Mouse (Mus musculus): ENCODE measurements at regions not wholly inside any gene's neighbourhood (a gene's known extent, or its start where the extent isn't known, plus 50 kb on each side); places are given as distances from the start of the nearest gene placed in this dataset.

GRCm38 (mm10) chr8:126821279-126821678 is 124.4 kb downstream of the Tomm20 start:
- Histone ChIP-seq H3K4me3 (ENCODE audit: low read depth, low read length) (no peak overlapping the region), H3K27ac (ENCODE audit: insufficient read depth, low read length) (no peak overlapping the region), H3K9me3 (replicated peaks; ENCODE audit: control insufficient read depth, insufficient read depth, low read length, poor library complexity, severe bottlenecking) (no peaks in the 10 kb centered on the region), H3K4me1 (ENCODE audit: control insufficient read depth, insufficient read depth, low read length) (peaks cover 3% of the 10 kb centered on the region), H3K9ac (ENCODE audit: low read depth, poor library complexity, severe bottlenecking) (no peak overlapping the region), H3K36me3 (ENCODE audit: control insufficient read depth, insufficient read depth, low read length, poor library complexity, severe bottlenecking) (no peaks in the 10 kb centered on the region), H3K27me3 (ENCODE audit: control insufficient read depth, insufficient read depth, low read length, poor library complexity, severe bottlenecking) (no peaks in the 10 kb centered on the region)
- TF ChIP-seq CTCF (IDR thresholded peaks at IDR 0.05; ENCODE audit: low read depth, low read length) = no peak
- no peak for TF ChIP-seq EP300 (IDR thresholded peaks at IDR 0.05; ENCODE audit: insufficient read depth, low read depth, low read length)
- TF ChIP-seq POLR2A (IDR thresholded peaks at IDR 0.05; ENCODE audit: insufficient read depth, low read length) = no peak

DNA sequence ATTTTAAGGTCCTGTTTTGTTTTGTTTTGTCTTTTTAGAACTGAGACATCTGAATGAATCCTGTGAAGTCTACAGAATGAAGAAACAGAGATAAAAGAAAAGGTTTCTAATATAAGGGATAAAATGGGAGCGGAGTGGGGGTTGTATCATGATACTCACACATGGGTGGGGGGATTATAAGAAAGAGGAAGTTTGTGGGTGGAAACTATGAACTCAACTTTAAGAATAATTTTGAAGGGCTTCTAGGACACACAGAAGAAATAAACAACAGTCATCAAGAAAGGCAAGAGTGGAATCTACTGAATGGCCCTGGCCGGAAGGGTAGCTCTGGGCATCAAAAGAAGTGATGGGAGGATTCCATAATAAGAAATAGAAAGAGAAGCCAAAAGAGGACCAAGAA is 125.1 kb downstream of the Tomm20 start:
- Histone ChIP-seq H3K27ac (ENCODE audit: insufficient read depth, low read length) (no peak overlapping the region), H3K27me3 (ENCODE audit: control insufficient read depth, insufficient read depth, low read length, poor library complexity, severe bottlenecking) (no peaks in the 10 kb centered on the region), H3K36me3 (ENCODE audit: control insufficient read depth, insufficient read depth, low read length, poor library complexity, severe bottlenecking) (no peaks in the 10 kb centered on the region), H3K4me1 (ENCODE audit: control insufficient read depth, insufficient read depth, low read length) (peaks cover 3% of the 10 kb centered on the region), H3K9ac (ENCODE audit: low read depth, poor library complexity, severe bottlenecking) (no peak overlapping the region), H3K4me3 (ENCODE audit: low read depth, low read length) (no peak overlapping the region), H3K9me3 (replicated peaks; ENCODE audit: control insufficient read depth, insufficient read depth, low read length, poor library complexity, severe bottlenecking) (no peaks in the 10 kb centered on the region)
- TF ChIP-seq EP300 (IDR thresholded peaks at IDR 0.05; ENCODE audit: insufficient read depth, low read depth, low read length) = no peak
- TF ChIP-seq CTCF (IDR thresholded peaks at IDR 0.05; ENCODE audit: low read depth, low read length) = no peak
- no peak for TF ChIP-seq POLR2A (IDR thresholded peaks at IDR 0.05; ENCODE audit: insufficient read depth, low read length)

DNA sequence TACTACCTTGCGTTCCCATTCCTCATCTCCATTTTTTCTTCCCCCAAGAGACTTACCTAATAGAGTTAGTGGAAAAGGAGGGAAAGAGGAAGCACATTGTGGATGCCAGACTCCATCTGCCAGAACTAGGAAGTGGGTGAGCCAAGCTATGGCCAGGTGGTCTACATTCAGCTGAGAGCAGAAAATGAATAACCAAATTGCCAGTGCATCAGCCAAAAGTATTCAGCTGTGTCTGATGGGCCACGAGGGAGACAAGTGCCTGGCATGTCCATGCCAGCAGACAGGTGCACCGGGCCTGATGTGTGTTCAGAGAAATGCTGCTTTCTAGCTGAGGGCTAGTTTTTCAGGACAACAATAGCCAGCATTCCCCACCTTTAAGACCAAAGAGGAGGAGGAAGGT is 126.4 kb downstream of the Tomm20 start:
- no peaks in the 10 kb centered on the region for H3K9me3 ChIP-seq (replicated peaks; ENCODE audit: control insufficient read depth, insufficient read depth, low read length, poor library complexity, severe bottlenecking)
- H3K27me3 ChIP-seq (ENCODE audit: control insufficient read depth, insufficient read depth, low read length, poor library complexity, severe bottlenecking) = no peaks in the 10 kb centered on the region
- H3K4me3 ChIP-seq (ENCODE audit: low read depth, low read length) = no peak overlapping the region
- no peaks in the 10 kb centered on the region for H3K36me3 ChIP-seq (ENCODE audit: control insufficient read depth, insufficient read depth, low read length, poor library complexity, severe bottlenecking)
- no peaks in the 10 kb centered on the region for H3K4me1 ChIP-seq (ENCODE audit: control insufficient read depth, insufficient read depth, low read length)
- no peak overlapping the region for H3K9ac ChIP-seq (ENCODE audit: low read depth, poor library complexity, severe bottlenecking)
- TF ChIP-seq CTCF (IDR thresholded peaks at IDR 0.05; ENCODE audit: low read depth, low read length) = no peak
- no peak overlapping the region for H3K27ac ChIP-seq (ENCODE audit: insufficient read depth, low read length)

GRCm38 (mm10) chr8:126816155-126816554 is 129.5 kb downstream of the Tomm20 start:
- Histone ChIP-seq H3K27ac (ENCODE audit: insufficient read depth, low read length) (no peak overlapping the region), H3K4me3 (ENCODE audit: low read depth, low read length) (no peak overlapping the region), H3K9ac (ENCODE audit: low read depth, poor library complexity, severe bottlenecking) (no peak overlapping the region), H3K4me1 (ENCODE audit: control insufficient read depth, insufficient read depth, low read length) (no peaks in the 10 kb centered on the region), H3K27me3 (ENCODE audit: control insufficient read depth, insufficient read depth, low read length, poor library complexity, severe bottlenecking) (no peaks in the 10 kb centered on the region), H3K36me3 (ENCODE audit: control insufficient read depth, insufficient read depth, low read length, poor library complexity, severe bottlenecking) (no peaks in the 10 kb centered on the region), H3K9me3 (replicated peaks; ENCODE audit: control insufficient read depth, insufficient read depth, low read length, poor library complexity, severe bottlenecking) (peaks cover 9% of the 10 kb centered on the region)
- no peak for TF ChIP-seq POLR2A (IDR thresholded peaks at IDR 0.05; ENCODE audit: insufficient read depth, low read length)
- TF ChIP-seq EP300 (IDR thresholded peaks at IDR 0.05; ENCODE audit: insufficient read depth, low read depth, low read length) = no peak
- no peak for TF ChIP-seq CTCF (IDR thresholded peaks at IDR 0.05; ENCODE audit: low read depth, low read length)

- Histone ChIP-seq H3K4me3 (ENCODE audit: low read depth, low read length) (no peak overlapping the region), H3K9ac (ENCODE audit: low read depth, poor library complexity, severe bottlenecking) (no peak overlapping the region), H3K9me3 (replicated peaks; ENCODE audit: control insufficient read depth, insufficient read depth, low read length, poor library complexity, severe bottlenecking) (peaks cover 9% of the 10 kb centered on the region), H3K27ac (ENCODE audit: insufficient read depth, low read length) (no peak overlapping the region), H3K36me3 (ENCODE audit: control insufficient read depth, insufficient read depth, low read length, poor library complexity, severe bottlenecking) (no peaks in the 10 kb centered on the region), H3K27me3 (ENCODE audit: control insufficient read depth, insufficient read depth, low read length, poor library complexity, severe bottlenecking) (no peaks in the 10 kb centered on the region; the same call in 1 of the 2 replicates), H3K4me1 (ENCODE audit: control insufficient read depth, insufficient read depth, low read length) (no peaks in the 10 kb centered on the region)
- TF ChIP-seq POLR2A (IDR thresholded peaks at IDR 0.05; ENCODE audit: insufficient read depth, low read length) (no peak), EP300 (IDR thresholded peaks at IDR 0.05; ENCODE audit: insufficient read depth, low read depth, low read length) (no peak), CTCF (IDR thresholded peaks at IDR 0.05; ENCODE audit: low read depth, low read length) (no peak)
Observed at GRCm38 (mm10) chr8:126814427-126814826, 131.2 kb downstream of the Tomm20 start.

GRCm38 (mm10) chr8:126813621-126814020 is 132.0 kb downstream of the Tomm20 start:
- Histone ChIP-seq H3K9ac (ENCODE audit: low read depth, poor library complexity, severe bottlenecking) (no peak overlapping the region), H3K36me3 (ENCODE audit: control insufficient read depth, insufficient read depth, low read length, poor library complexity, severe bottlenecking) (no peaks in the 10 kb centered on the region), H3K4me3 (ENCODE audit: low read depth, low read length) (no peak overlapping the region), H3K4me1 (ENCODE audit: control insufficient read depth, insufficient read depth, low read length) (no peaks in the 10 kb centered on the region), H3K9me3 (replicated peaks; ENCODE audit: control insufficient read depth, insufficient read depth, low read length, poor library complexity, severe bottlenecking) (peaks cover 9% of the 10 kb centered on the region), H3K27me3 (ENCODE audit: control insufficient read depth, insufficient read depth, low read length, poor library complexity, severe bottlenecking) (no peaks in the 10 kb centered on the region; the same call in 1 of the 2 replicates), H3K27ac (ENCODE audit: insufficient read depth, low read length) (no peak overlapping the region)
- no peak for TF ChIP-seq POLR2A (IDR thresholded peaks at IDR 0.05; ENCODE audit: insufficient read depth, low read length)
- TF ChIP-seq CTCF (IDR thresholded peaks at IDR 0.05; ENCODE audit: low read depth, low read length) = peak; percentile 65
